In the genomic region with DNA sequence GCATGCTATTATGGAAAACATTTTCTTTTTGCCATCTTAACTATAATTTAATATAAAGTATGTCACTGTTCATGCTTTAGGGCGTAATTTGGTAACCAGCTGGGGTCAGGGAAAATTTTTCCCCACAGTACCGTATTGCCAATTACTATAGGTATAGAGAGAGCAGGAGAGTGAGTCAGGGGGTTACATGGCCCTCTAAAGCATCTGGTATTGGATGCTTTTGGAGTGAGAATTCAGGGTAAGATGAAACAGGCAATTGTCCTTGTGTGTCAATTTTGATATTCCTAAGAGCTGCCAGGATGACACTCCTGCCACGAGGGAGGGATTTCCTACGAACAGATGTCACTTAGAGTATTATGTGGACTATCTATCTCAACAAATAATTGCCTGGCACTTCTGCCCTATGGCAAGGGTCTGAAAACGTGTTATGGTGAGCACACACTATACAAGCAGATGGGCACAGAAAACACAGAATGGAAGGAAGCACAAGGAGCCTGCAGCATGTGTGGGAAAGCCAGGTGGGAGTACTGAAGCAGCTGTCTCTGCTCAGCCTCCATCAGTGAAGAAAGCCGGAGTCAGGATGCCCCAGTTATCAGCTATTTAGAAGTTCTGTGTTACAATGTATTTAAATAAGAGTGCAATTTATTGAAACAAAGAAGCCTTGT, we compare ENCODE assay signal across 12 mouse cellular contexts. TPM values are rescaled to one million over a fixed set of nuclear protein-coding genes. Genes with fewer than 3 reads are reported as not detected.
A peak's percentile ranks its signal among the peaks of the same experiment; 100 is the strongest.
DNase-seq lines count a peak whose midpoint lies in the region; ATAC-seq lines count a peak whose summit lies in the region.
"Had no signal": no experiment of that assay in that cellular context is flagged by ENCODE, and none has a peak within 500 bp of the region (broad histone marks: within the 10 kb centered on the region; RNA-seq: fewer than 3 reads in every experiment).

No protein-coding gene starts in this region.

- no peak for ATAC-seq in heart, embryonic 15.5 days (replicated peaks; ENCODE audit: insufficient number of reproducible peaks, insufficient read depth, low FRiP score, low read depth)
- ATAC-seq in embryonic facial prominence, embryonic 12.5 days (ENCODE audit: insufficient number of reproducible peaks, insufficient read depth, low FRiP score, low TSS enrichment): peak; percentile 35; the same call in 1 of the 2 replicates
- ATAC-seq in hindbrain, embryonic 13.5 days (ENCODE audit: low FRiP score): peak; percentile 95
- peak; percentile 62 for ATAC-seq in midbrain, embryonic 16.5 days
- ATAC-seq: inflammation-experienced regulatory T-cells, adult 6 months had no signal

- H3K9me3 ChIP-seq in heart, embryonic 15.5 days (replicated peaks): no peaks in the 10 kb centered on the region
- H3K9me3 ChIP-seq in embryonic facial prominence, embryonic 12.5 days: no peaks in the 10 kb centered on the region
- no peaks in the 10 kb centered on the region for H3K9me3 ChIP-seq in hindbrain, embryonic 13.5 days
- no peaks in the 10 kb centered on the region for H3K9me3 ChIP-seq in midbrain, embryonic 16.5 days (replicated peaks; ENCODE audit: control insufficient read depth, low read length, poor library complexity, severe bottlenecking)

- 0 out of 2 replicates have a peak overlapping the region, but pooled peaks have one; percentile 5 for H3K27ac ChIP-seq in heart, embryonic 15.5 days
- H3K27ac ChIP-seq in embryonic facial prominence, embryonic 12.5 days: no peak overlapping the region
- peak overlapping the region; percentile 14 for H3K27ac ChIP-seq in hindbrain, embryonic 13.5 days
- H3K27ac ChIP-seq in midbrain, embryonic 16.5 days (ENCODE audit: low read length): no peak overlapping the region

- H3K4me1 ChIP-seq in heart, embryonic 15.5 days (replicated peaks): no peaks in the 10 kb centered on the region
- no peaks in the 10 kb centered on the region for H3K4me1 ChIP-seq in embryonic facial prominence, embryonic 12.5 days
- H3K4me1 ChIP-seq in hindbrain, embryonic 13.5 days (replicated peaks): peaks cover 7% of the 10 kb centered on the region; the same call in 1 of the 2 replicates
- 0 out of 2 replicates have a peak, but pooled peaks cover 2% of the 10 kb centered on the region for H3K4me1 ChIP-seq in midbrain, embryonic 16.5 days (ENCODE audit: control insufficient read depth, insufficient read depth, low read length)

- no peak overlapping the region for H3K9ac ChIP-seq in heart, embryonic 15.5 days
- H3K9ac ChIP-seq in embryonic facial prominence, embryonic 12.5 days: no peak overlapping the region
- no peak overlapping the region for H3K9ac ChIP-seq in hindbrain, embryonic 13.5 days
- no peak overlapping the region for H3K9ac ChIP-seq in midbrain, embryonic 16.5 days (ENCODE audit: low read depth, low read length)

- no peak overlapping the region for H3K4me2 ChIP-seq in heart, embryonic 15.5 days
- no peak overlapping the region for H3K4me2 ChIP-seq in embryonic facial prominence, embryonic 12.5 days (replicated peaks)
- H3K4me2 ChIP-seq in hindbrain, embryonic 13.5 days: no peak overlapping the region
- no peak overlapping the region for H3K4me2 ChIP-seq in midbrain, embryonic 16.5 days (ENCODE audit: low read length)

- 66% methylated on average over 6 of the region's 6 CpGs for WGBS in heart, embryonic 15.5 days
- 59% methylated on average over 6 of the region's 6 CpGs for WGBS in embryonic facial prominence, embryonic 12.5 days
- WGBS in hindbrain, embryonic 13.5 days: 45% methylated on average over 6 of the region's 6 CpGs
- 46% methylated on average over 6 of the region's 6 CpGs for WGBS in midbrain, embryonic 16.5 days

- no peaks in the 10 kb centered on the region for H3K36me3 ChIP-seq in heart, embryonic 15.5 days
- no peaks in the 10 kb centered on the region for H3K36me3 ChIP-seq in embryonic facial prominence, embryonic 12.5 days
- no peaks in the 10 kb centered on the region for H3K36me3 ChIP-seq in hindbrain, embryonic 13.5 days
- H3K36me3 ChIP-seq in midbrain, embryonic 16.5 days (ENCODE audit: control insufficient read depth, insufficient read depth, low read length): no peaks in the 10 kb centered on the region

- no peak for DNase-seq in heart, adult 9 months (ENCODE audit: low spot score in 2 of 2)
- DNase-seq in urinary bladder, adult 18-20 months (ENCODE audit: low spot score in 2 of 2): no peak
- DNase-seq in lung, postnatal 25 days (ENCODE audit: low spot score): no peak
- no peak for DNase-seq in thymus, postnatal 14 days
- DNase-seq: gastrocnemius, postnatal 10 days; lung, adult 18-20 months; thymus, adult 2 months had no signal

- no peak overlapping the region for H3K4me3 ChIP-seq in heart, embryonic 15.5 days
- H3K4me3 ChIP-seq in embryonic facial prominence, embryonic 12.5 days: no peak overlapping the region
- no peak overlapping the region for H3K4me3 ChIP-seq in hindbrain, embryonic 13.5 days
- no peak overlapping the region for H3K4me3 ChIP-seq in midbrain, embryonic 16.5 days (ENCODE audit: low read depth, low read length)

- H3K27me3 ChIP-seq in heart, embryonic 15.5 days: no peaks in the 10 kb centered on the region
- H3K27me3 ChIP-seq in embryonic facial prominence, embryonic 12.5 days: no peaks in the 10 kb centered on the region
- H3K27me3 ChIP-seq in hindbrain, embryonic 13.5 days: no peaks in the 10 kb centered on the region
- H3K27me3 ChIP-seq in midbrain, embryonic 16.5 days (ENCODE audit: control insufficient read depth, insufficient read depth, low read depth, low read length): no peaks in the 10 kb centered on the region

RNA-seq across cellular contexts. Expression of a gene that starts 58.7 kb away (rescaled TPM):
- 0.55 and 0.76 TPM in 2 replicates for polyA plus RNA-seq in heart, embryonic 15.5 days (2015; fragmentation: Nextera tagmentation; extraction: Ambion mirVana)
- 0.80 and 1.2 TPM in 2 replicates for polyA plus RNA-seq in embryonic facial prominence, embryonic 12.5 days (2016; fragmentation: Nextera tagmentation; extraction: Ambion mirVana)
- 0.34 and 0.58 TPM in 2 replicates for polyA plus RNA-seq in hindbrain, embryonic 13.5 days (2015; fragmentation: Nextera tagmentation; extraction: Ambion mirVana)
- 0.34 and 0.45 TPM in 2 replicates for polyA plus RNA-seq in midbrain, embryonic 16.5 days (2015; fragmentation: Nextera tagmentation; extraction: Ambion mirVana)
- polyA plus RNA-seq: inflammation-experienced regulatory T-cells, adult 6 months had no signal

Comparison
In these comparisons a context has a peak if more than half of its experiments do, and no peak if none do; other contexts are left out.
1. H3K27ac ChIP-seq: peak in heart, embryonic 15.5 days (single experiment) and hindbrain, embryonic 13.5 days (single experiment); none in embryonic facial prominence, embryonic 12.5 days (single experiment) and midbrain, embryonic 16.5 days (single experiment).